Mouse (Mus musculus): ENCODE results near the gene Dip2b.

Gene Dip2b

GRCm38 (mm10) chr15:100038470-100038971, at the start of gene Dip2b:
TSS of gene Dip2b (plus strand) at chr15:100038664.
- peak; percentile 96 for DNase-seq (ENCODE audit: low spot score)

- DNase-seq (ENCODE audit: low spot score), result no peak
Measured at GRCm38 (mm10) chr15:99993100-99993499, 45.4 kb upstream of the Dip2b start.

GRCm38 (mm10) chr15:99997114-99997804, 41.2 kb upstream of the Dip2b start:
- DNase-seq (ENCODE audit: low spot score), result no peak

GRCm38 (mm10) chr15:99999390-99999789, 39.1 kb upstream of the Dip2b start:
- no peak for DNase-seq (ENCODE audit: low spot score)

GRCm38 (mm10) chr15:100004677-100005273, 33.7 kb upstream of the Dip2b start:
- no peak for DNase-seq (ENCODE audit: low spot score)

GRCm38 (mm10) chr15:100006180-100006579, 32.3 kb upstream of the Dip2b start:
- DNase-seq (ENCODE audit: low spot score), result no peak

- no peak for DNase-seq (ENCODE audit: low spot score)
Measured at GRCm38 (mm10) chr15:100018280-100018899, 20.1 kb upstream of the Dip2b start.

- no peak for DNase-seq (ENCODE audit: low spot score)
Measured at GRCm38 (mm10) chr15:100021175-100021574, 17.3 kb upstream of the Dip2b start.

- peak; percentile 69 for DNase-seq (ENCODE audit: low spot score)
Measured at GRCm38 (mm10) chr15:100022923-100023322, 15.5 kb upstream of the Dip2b start.

GRCm38 (mm10) chr15:100025076-100025834, 13.2 kb upstream of the Dip2b start:
- DNase-seq (ENCODE audit: low spot score), result no peak

GRCm38 (mm10) chr15:100028133-100028532, 10.3 kb upstream of the Dip2b start:
- no peak for DNase-seq (ENCODE audit: low spot score)

GRCm38 (mm10) chr15:100029497-100029896, 9.0 kb upstream of the Dip2b start:
- no peak for DNase-seq (ENCODE audit: low spot score)

GRCm38 (mm10) chr15:100029900-100030299, 8.6 kb upstream of the Dip2b start:
- DNase-seq (ENCODE audit: low spot score), result no peak

- no peak for DNase-seq (ENCODE audit: low spot score)
Measured at GRCm38 (mm10) chr15:100032546-100032945, 5.9 kb upstream of the Dip2b start.

- peak; percentile 84 for DNase-seq (ENCODE audit: low spot score)
Measured at GRCm38 (mm10) chr15:100039001-100039701, 687 bp downstream of the Dip2b start.

GRCm38 (mm10) chr15:100040541-100041266, 2.2 kb downstream of the Dip2b start:
- no peak for DNase-seq (ENCODE audit: low spot score)

- no peak for DNase-seq (ENCODE audit: low spot score)
Measured at GRCm38 (mm10) chr15:100041267-100042047, 3.0 kb downstream of the Dip2b start.

GRCm38 (mm10) chr15:100042048-100042400, 3.6 kb downstream of the Dip2b start:
- no peak for DNase-seq (ENCODE audit: low spot score)

GRCm38 (mm10) chr15:100045576-100045975, 7.1 kb downstream of the Dip2b start:
- no peak for DNase-seq (ENCODE audit: low spot score)

GRCm38 (mm10) chr15:100049496-100050087, 11.1 kb downstream of the Dip2b start:
- no peak for DNase-seq (ENCODE audit: low spot score)
